Mouse (Mus musculus) embryonic stem cell, embryonic (primary cell): ENCODE results near the gene Prokr1.
"Not testable (repeated sequence)": the region's sequence is repeated elsewhere in the genome, so short reads cannot be mapped to it uniquely, and the experiment has no call there.

Experiments
- CTCF ChIA-PET, 4 experiments: fragments of 300-600 bp in 2 of 4; fragments of 350-600 bp in 2 of 4; sonication (Branson Sonifier 250); formaldehyde crosslinking; loops; one replicate each; lab custom pipeline; 2022; ENCODE audit warnings: inconsistent platforms in 2 of 4; lab: Charles Lee
- POLR2A ChIA-PET, 4 experiments: fragments of 300-600 bp in 2 of 4; fragments of 350-600 bp in 2 of 4; sonication (Branson Sonifier 250); formaldehyde crosslinking; loops; one replicate each; lab custom pipeline; 2022; ENCODE audit warnings: antibody characterized with exemption in 4 of 4, inconsistent platforms in 1 of 4; lab: Charles Lee

The Prokr1 gene

DNA sequence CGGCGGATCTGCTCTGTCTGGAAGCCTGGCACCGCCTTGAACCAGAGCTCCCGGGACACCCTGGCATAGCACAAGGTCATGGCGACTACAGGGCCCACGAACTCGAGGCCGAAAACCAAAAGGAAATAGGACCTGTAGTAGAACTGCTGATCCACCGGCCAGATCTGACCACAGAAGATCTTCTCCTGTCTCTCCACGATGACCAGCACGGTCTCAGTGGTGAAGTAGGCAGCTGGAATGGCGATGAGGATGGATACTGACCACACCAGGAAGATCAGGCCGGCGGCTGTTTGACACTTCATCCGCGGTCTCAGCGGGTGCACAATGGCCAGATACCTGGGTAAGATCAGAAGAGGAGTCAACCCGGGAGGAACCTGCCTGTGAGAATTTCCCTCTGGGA, 9.0 kb downstream of the Prokr1 start:
- CTCF ChIA-PET = interaction anchor here in 1 of 4 experiments (1.8 kb wide), 1 partner anchor 115 kb away, joined by 4 read pairs; no protein-coding TSS in a partner anchor
- POLR2A ChIA-PET = interaction anchor here in 1 of 4 experiments (0.6 kb wide), 1 partner anchor 158 kb away, joined by 3 read pairs; no protein-coding TSS in a partner anchor

DNA sequence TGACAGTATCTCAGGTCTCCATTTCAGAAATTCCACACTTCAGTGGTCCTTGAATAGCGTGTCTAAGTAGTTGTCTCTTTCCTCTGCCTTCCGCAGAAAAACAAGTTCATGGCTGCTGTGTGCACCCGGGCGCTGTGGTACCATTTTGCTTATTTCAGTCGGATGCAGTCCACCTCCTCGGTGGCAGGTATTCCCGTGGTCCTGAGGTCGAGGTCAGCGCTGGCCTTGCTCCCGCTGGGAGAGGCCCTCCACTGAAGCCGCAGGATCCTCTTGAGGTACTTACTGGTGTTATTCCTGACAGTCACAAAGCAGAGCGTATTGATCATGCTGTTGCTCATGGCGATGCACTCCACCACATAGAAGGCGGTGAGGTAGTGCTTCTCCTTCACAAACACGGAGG, 9.5 kb downstream of the Prokr1 start:
- ChIA-PET CTCF (no interaction called here), POLR2A (no interaction called here)

DNA sequence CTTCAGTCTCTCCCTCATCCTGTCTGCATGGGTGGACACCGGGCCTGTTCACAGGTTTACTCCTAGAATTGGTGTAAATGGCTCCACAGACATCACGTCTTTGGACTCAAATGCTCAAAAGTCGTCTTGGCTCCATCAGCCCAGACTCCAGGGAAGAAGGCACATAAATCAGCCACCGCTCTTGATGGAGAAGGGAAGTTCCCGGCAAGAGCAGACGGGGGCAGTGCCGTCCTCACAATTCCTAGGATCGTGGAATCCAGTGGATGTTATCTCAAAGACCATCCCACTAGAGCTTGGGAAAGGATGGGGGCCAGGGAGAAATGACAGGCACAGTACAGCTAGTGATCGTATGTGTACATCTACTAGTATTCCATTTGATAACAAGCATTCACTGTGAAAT, 12.3 kb downstream of the Prokr1 start:
- POLR2A ChIA-PET = no interaction called here
- CTCF ChIA-PET = no interaction called here

DNA sequence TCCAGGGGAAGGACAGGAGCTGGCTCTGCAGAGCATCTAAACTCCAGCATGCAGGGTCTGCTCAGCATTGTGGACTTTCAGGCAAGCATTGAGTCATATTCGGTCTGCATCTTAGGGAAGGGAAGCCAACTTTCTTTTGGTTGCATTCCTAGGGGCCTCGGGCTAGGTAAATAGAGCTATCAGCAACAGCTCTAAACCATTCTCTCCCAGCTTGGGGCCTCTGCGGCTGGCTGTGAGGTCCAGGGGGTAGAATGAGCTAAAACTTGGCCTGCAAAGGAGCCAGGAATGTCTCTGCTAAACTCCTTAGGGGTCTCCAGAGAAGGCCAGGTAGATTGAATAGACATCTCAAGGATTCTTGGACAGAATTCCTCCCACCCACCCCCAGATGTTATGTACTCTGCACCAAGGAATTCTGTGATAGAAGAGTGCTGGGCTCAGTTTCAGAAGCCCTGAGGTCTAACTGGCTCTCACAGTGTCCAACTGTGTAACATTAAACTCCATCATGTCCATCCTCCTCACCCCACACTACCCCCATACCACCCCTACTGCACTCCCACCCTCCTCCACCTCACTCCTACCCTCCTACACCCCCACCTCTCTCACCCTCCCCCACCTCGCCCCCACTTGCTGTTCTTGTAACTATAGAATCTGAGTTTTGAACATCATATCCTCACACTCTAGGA, 13.8 kb downstream of the Prokr1 start:
- CTCF ChIA-PET = no interaction called here
- POLR2A ChIA-PET = no interaction called here

DNA sequence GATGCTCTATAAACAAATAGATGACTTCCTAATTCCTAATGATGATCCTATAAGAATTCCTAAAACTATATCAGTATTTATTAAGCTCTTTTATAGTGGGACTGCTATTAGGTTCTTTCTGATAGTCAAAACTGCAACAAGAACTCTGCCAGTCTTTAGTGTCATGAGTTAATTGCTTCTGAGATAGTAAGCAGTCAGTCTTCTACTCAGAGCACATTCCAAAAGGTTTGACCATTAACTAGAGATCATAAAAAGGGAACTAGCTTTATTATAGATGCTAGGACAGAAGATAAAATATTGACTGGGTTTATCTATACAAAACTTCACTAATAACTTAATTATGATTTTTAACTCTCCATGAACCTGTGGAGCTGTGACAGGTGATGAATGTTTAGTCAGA, 18.7 kb downstream of the Prokr1 start:
- CTCF ChIA-PET, POLR2A ChIA-PET: not testable (repeated sequence)

DNA sequence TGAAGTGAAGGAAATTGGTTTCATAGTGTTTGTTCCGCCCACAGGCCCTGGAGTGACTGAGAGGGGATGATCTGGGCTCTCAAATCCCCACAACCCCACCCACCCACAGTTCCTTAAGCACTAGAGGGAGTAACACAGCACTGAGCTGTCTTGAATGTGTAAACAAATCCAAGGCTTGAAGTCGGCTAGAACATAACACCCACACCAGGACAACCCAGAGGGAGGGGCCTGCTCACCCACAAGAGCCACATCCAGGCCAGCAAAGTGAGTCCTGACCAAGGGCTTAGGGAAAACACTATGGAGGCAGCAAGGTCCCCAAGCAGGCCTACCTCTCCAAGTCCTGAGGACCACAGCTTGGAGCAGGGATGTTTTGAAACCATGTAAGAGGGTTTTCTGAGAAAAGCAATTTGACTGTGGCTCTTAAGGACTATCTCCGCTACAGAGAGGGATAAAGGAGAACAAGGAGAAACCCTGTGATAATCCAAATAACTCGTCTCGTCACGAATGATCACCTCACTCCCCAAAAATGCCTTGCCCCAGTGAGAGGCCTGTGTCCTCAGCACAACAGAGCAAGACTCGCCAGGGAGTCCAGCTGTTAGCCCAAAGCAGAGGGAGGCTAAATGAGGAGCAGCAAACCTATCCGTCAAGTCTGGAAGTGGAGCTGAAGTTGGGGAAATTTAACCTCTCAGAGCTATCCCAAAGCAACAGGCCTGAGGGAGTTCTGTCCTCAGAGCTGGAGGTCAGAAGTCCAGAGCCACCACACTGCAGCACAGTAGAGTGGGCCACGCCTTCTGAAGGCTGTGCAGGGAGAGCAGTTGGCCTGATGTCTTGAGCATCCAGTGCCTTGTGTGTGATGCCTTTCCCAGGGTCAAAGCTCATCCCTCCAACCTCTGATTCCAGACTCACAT, 22.6 kb downstream of the Prokr1 start:
- CTCF ChIA-PET = interaction anchor here (0.6 to 1.3 kb wide), 8 partner anchors 14 to 1202 kb away, joined by 3 to 4 read pairs (median 3); partner anchors contain the start of gene Fam136a (in 1 of the 4)
- POLR2A ChIA-PET = interaction anchor here in 2 of 4 experiments (0.6 to 1.1 kb wide), 8 partner anchors 11 to 417 kb away, joined by 3 to 6 read pairs (median 3); no protein-coding TSS in a partner anchor

DNA sequence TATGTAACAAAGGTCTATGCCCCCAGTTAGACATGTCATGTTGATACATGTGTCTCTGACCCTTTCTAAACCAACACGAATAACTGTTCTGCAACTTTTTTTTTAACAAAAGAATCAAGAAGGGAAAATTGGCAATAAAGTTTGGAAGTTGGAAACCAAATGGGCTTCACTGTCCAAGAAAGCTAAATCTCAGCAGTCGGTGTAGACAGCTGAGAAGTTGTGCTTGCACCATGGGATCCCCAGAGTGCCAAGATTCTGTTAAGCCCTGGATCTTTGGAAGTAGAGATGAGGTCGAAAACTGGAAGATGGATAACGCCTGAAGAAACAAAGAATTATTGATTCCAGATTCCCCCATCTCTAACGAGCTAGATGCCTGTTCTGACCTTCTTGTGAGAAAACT, 25.4 kb downstream of the Prokr1 start:
- POLR2A ChIA-PET = interaction anchor here in 2 of 4 experiments (0.7 to 1.1 kb wide), 2 partner anchors 20 to 54 kb away, joined by 3 read pairs; no protein-coding TSS in a partner anchor

DNA sequence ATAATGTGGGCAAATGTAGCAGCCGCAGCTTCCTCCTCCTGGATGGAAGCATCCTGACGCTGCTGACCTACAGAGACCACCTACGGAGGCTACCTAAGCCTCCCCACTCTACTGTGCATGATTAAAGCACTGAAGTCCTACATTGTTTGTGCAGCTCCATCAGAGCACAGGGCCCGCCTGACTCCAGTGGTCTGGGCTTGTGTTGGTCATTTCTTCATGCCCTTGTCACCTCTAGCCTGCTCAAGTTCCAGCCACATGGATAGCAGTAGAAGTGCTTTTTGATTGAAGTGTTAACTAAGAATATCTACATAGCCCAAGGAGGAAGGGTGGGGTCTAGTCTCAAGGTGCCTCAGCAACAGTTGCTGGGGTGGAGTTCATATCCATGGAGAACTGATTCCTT, 26.2 kb downstream of the Prokr1 start:
- ChIA-PET POLR2A (interaction anchor here in 1 of 4 experiments (1.1 kb wide), 1 partner anchor 107 kb away, joined by 3 read pairs; the partner anchor contains the start of gene Aplf), CTCF (interaction anchor here in 1 of 4 experiments (0.6 kb wide), 1 partner anchor 96 kb away, joined by 3 read pairs; no protein-coding TSS in a partner anchor)

More for the DNA sequence above, 25.4 kb downstream of the Prokr1 start:
- CTCF ChIA-PET = interaction anchor here in 2 of 4 experiments (0.6 to 1.6 kb wide), 3 partner anchors 99 to 443 kb away, joined by 3 to 14 read pairs (median 4); no protein-coding TSS in a partner anchor

DNA sequence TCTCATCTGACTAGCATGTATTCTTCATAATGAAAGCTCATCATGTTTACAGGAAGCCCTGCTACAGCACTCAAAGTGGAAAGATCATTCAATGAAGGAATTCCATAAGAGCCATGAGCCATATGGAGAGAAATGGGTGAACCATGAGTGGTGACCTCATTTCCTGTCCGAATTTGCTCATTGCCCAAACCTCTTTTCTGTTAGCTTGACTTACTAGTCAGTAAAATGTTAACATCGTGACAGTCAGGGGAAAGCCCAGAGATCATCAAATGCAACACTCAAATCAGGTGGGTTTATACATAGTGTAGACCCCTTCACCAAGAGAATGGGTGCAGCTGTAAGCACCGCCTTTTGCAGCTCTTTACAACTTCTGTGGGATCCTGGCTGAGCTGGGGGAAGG, 36.8 kb downstream of the Prokr1 start:
- POLR2A ChIA-PET = interaction anchor here in 1 of 4 experiments (1.4 kb wide), 1 partner anchor 37 kb away, joined by 4 read pairs; no protein-coding TSS in a partner anchor
- CTCF ChIA-PET = interaction anchor here in 2 of 4 experiments (0.9 to 1.4 kb wide), 2 partner anchors 15 to 102 kb away, joined by 3 read pairs; no protein-coding TSS in a partner anchor

DNA sequence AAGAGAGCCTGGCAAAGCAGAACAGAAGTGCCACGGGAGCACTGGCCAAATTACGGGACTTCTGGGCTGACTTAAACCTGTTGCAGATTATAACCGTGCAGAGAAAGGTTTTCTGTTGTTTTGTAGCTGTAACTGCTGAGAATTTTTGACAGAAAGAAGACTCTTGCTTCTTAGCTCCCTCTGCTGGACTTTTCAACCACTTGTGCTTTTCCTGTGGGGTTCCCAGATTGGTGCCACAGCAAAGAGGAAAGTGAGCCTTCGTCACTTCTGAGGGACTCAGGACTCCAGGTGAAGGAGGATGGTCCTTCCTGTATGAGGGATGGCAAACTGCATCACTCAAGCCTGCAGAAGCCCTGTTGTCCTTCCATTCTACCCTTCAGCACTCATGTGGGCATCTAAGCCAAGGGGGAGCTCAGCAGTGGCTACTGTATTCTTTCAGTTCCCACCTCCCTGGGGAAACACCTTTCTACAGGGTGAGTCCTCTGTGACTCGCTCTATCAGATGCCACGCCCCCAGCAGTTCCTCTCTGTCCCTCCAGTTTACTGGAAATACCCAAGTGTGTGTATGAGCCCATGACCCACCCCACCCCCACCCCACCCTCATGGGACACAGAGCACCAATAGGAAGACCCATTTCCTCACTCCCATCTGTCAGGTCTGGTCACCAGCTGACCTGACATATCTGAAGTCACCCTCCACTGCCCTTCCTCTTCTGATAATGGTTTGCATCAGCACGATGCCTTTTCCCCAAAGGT, 38.3 kb downstream of the Prokr1 start:
- CTCF ChIA-PET = interaction anchor here (0.5 to 1.7 kb wide), 14 partner anchors 11 to 487 kb away, joined by 3 to 8 read pairs (median 4); partner anchors contain the start of gene Antxr1 (in 1 of the 4)
- POLR2A ChIA-PET = interaction anchor here in 1 of 4 experiments (1.3 to 1.8 kb wide), 2 partner anchors 11 to 157 kb away, joined by 3 to 4 read pairs; no protein-coding TSS in a partner anchor

DNA sequence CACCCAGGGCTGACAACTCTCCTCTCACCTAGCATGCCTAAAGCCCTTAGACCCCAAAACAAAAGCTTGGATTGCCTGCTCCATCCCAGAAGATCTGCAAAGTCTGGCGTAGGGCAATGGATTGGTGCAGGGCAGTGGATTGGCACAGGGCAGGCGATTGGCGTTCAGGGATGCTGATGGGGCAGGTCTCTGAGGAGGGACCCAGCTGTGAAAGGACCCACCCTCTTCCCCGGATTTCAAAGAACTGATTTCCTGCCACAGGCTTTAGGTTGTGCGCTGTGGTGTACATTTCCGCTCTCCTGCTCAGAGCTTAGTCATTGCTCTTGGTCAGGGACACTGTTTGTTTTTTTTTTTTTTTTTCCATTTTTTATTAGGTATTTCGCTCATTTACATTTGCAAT, 42.7 kb downstream of the Prokr1 start:
- CTCF ChIA-PET = interaction anchor here in 1 of 4 experiments (0.6 kb wide), 1 partner anchor 541 kb away, joined by 3 read pairs; no protein-coding TSS in a partner anchor
- POLR2A ChIA-PET = interaction anchor here in 3 of 4 experiments (0.6 to 0.8 kb wide), 7 partner anchors 17 to 618 kb away, joined by 3 to 6 read pairs (median 4); no protein-coding TSS in a partner anchor

DNA sequence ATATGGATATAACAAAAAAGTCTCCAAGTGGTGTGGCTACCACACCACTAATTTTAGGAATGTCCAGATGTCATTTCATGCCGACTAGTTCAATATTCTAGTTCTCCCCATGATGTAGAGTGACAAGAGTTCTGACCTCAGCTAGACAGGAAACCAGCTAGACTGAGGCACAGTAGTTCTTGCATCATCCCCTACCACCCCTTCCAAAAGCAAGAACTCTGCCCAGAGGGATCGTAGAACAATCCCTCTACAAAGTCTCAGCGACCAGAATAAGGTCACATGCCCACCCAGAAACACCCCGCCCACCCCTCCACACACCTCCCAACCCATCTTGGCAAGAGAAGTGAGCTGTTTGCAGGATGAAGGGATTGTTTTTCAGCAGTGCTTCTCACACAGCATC, 43.1 kb downstream of the Prokr1 start:
- ChIA-PET CTCF (no interaction called here), POLR2A (interaction anchor here in 3 of 4 experiments (0.6 to 0.8 kb wide), 7 partner anchors 17 to 618 kb away, joined by 3 to 6 read pairs (median 4); no protein-coding TSS in a partner anchor)

DNA sequence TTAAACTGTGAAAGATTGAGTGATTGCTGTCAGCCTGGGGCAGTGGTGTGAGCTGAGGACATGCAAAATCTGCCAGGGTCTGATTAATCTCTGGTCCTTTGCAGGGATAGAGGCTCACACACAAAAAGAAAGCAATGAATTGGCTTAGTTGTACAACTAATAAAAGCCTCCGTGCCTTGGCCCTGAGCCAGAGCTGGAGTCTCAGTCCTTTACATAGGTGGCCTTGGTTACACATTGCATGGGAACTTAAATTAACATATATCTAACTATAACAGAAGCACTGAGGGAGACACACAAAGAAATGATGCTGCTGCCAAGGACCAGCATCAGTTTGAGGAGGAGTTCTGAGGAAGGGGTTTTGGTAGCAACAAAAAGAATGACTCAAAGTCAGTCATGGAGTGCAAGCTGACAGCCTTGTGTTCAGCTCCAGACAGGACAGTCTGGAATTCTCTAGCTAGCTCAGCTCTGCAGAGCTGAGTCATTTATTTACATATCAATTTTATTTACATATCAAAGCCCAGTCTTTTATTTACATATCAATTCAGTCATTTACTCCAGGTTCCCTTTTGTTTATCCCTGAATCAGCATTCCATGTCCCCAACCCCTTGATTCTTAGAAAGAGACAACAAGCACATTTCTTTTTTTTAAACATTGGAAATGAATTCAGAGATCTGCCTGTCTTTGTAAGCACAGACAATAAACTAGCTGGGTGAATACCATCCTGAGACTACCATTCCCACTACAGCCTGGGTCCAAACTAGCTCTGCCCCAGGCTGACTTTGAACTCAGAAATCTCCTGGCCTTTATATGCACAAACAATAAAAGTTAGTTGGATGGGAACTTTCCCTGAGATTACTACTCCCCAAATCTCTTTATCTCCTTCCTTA, 45.0 kb downstream of the Prokr1 start:
- POLR2A ChIA-PET = interaction anchor here in 2 of 4 experiments (0.7 to 1.5 kb wide), 9 partner anchors 9 to 500 kb away, joined by 3 to 6 read pairs (median 3); partner anchors contain the start of gene Rab7 (in 1 of the 2)
- CTCF ChIA-PET = interaction anchor here in 1 of 4 experiments (1.1 kb wide), 1 partner anchor 32 kb away, joined by 3 read pairs; no protein-coding TSS in a partner anchor

DNA sequence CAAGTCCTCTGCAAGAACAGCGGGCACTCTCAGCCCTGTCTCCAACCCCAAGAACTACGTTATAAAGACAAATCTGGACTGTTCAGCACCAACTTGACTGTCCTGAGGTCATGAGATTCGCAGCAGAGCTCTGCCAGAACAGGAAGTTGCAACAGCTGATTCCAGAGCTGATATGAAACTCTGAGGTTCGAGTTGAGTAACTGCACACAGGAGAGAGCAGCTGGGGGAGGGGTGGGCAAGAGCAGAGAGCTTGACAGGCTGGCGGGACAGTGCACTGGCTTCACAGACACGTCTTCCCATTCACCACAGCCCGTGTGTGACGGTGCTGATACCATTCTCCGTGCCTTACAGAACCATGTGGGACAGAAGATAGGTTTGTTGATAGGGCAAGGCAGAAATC, 48.5 kb downstream of the Prokr1 start:
- CTCF ChIA-PET = interaction anchor here in 1 of 4 experiments (0.6 kb wide), 1 partner anchor 278 kb away, joined by 3 read pairs; no protein-coding TSS in a partner anchor
- POLR2A ChIA-PET = no interaction called here

DNA sequence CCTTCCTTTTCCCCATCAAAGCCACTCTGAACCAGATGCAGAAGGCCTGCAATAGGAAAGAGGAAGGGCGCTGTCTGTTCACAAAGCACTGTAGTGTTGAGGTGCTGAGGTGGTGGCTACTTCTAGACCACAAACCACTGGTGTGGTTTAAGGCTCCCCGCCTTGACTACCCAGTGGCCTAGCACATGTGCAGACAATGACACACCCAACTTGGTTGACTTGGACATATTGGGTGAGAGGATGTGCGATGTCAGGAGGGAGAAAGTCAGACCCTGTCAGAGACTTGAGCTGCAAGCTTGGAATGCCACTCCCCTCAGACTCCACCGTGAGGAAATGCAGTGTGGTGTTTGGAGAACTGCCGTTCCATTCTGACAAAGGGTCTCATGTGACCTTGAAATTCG, 49.4 kb downstream of the Prokr1 start:
- ChIA-PET POLR2A (interaction anchor here in 3 of 4 experiments (0.6 to 2.0 kb wide), 4 partner anchors 11 to 742 kb away, joined by 3 to 6 read pairs (median 4); no protein-coding TSS in a partner anchor), CTCF (interaction anchor here in 2 of 4 experiments (0.6 to 1.5 kb wide), 2 partner anchors 10 to 165 kb away, joined by 3 to 5 read pairs; no protein-coding TSS in a partner anchor)
